Mouse (Mus musculus) intestine, embryonic 16.5 days (tissue): ENCODE data around the gene Cxcr2. TPM values are rescaled to one million over a fixed set of nuclear protein-coding genes. Genes with fewer than 3 reads are reported as not detected.

ENCODE experiments used
- ATAC-seq: fragments of 200-750 bp; cut with Nextera tagmentation; 2 replicates; pipeline ENCODE4 v1.8.0; 2017; ENCODE audit warnings: moderate TSS enrichment, moderate library complexity
- H3K27ac ChIP-seq: fragments of 300-500 bp; sonication (generic); 2 replicates; pipeline ENCODE4 v1.5.1; 2014; ENCODE audit warnings: mild to moderate bottlenecking, low read length
- H3K27me3 ChIP-seq: fragments of 300-500 bp; sonication (generic); replicated peaks from 2 replicates; pipeline ENCODE4 v1.6.1; 2014; ENCODE audit warnings: low read length, control low read depth, mixed read lengths; ENCODE audit not compliant: control insufficient read depth, insufficient read depth
- H3K36me3 ChIP-seq: fragments of 300-500 bp; sonication (generic); 2 replicates; pipeline ENCODE4 v1.6.1; 2014; ENCODE audit warnings: low read length, control low read depth; ENCODE audit not compliant: control insufficient read depth, insufficient read depth
- H3K4me1 ChIP-seq: fragments of 300-500 bp; sonication (generic); 2 replicates; pipeline ENCODE4 v1.6.1; 2014; ENCODE audit warnings: low read length, control low read depth, mixed read lengths; ENCODE audit not compliant: control insufficient read depth, insufficient read depth
- H3K4me2 ChIP-seq: fragments of 300-500 bp; sonication (generic); 2 replicates; pipeline ENCODE4 v1.6.1; 2014; ENCODE audit warnings: low read depth, low read length, control low read depth
- H3K4me3 ChIP-seq: fragments of 300-500 bp; sonication (generic); 2 replicates; pipeline ENCODE4 v1.5.1; 2014; ENCODE audit warnings: mild to moderate bottlenecking, low read length
- H3K9ac ChIP-seq: fragments of 300-500 bp; sonication (generic); 2 replicates; pipeline ENCODE4 v1.6.1; 2014; ENCODE audit warnings: low read depth, low read length
- H3K9me3 ChIP-seq: fragments of 300-500 bp; sonication (generic); 2 replicates; pipeline ENCODE4 v1.6.1; 2016; ENCODE audit warnings: low read length, control low read depth; ENCODE audit not compliant: control insufficient read depth
- WGBS: fragments of 180-500 bp; shearing (Covaris S2); extraction: QIAGEN DNeasy Blood & Tissue Kit; methylation state at CpG from one replicate; pipeline ENCODE4 v1.1.7; 2014; 5-methylcytosine and 5-hydroxymethylcytosine counted together
- polyA plus RNA-seq: library from polyadenylated mRNA; unstranded; fragments of >200 nt; fragmentation: Nextera tagmentation; extraction: Ambion mirVana; gene quantifications from 2 replicates; pipeline ENCODE4 v1.2.1, GENCODE M21; 2015

Gene Cxcr2
- polyA plus RNA-seq, 1 experiment from 2014 or later: 0.22 TPM

GRCm38 (mm10) chr1:74119115-74119514 lies 34.7 kb upstream of the Cxcr2 start:
- no peak for ATAC-seq
- 0 out of 2 replicates have a peak, but pooled peaks cover 2% of the 10 kb centered on the region for H3K4me1 ChIP-seq
- no peaks in the 10 kb centered on the region for H3K36me3 ChIP-seq
- 93% methylated on average over 1 of the region's 1 CpGs for WGBS
- no peak overlapping the region for H3K4me3 ChIP-seq
- no peak overlapping the region for H3K4me2 ChIP-seq
- no peaks in the 10 kb centered on the region for H3K9me3 ChIP-seq
- H3K27ac ChIP-seq: no peak overlapping the region
- no peaks in the 10 kb centered on the region for H3K27me3 ChIP-seq
- no peak overlapping the region for H3K9ac ChIP-seq

GRCm38 (mm10) chr1:74121138-74121537 lies 32.7 kb upstream of the Cxcr2 start:
- H3K4me1 ChIP-seq: peaks cover 5% of the 10 kb centered on the region; the same call in 1 of the 2 replicates
- H3K4me3 ChIP-seq: no peak overlapping the region
- WGBS: 79% methylated on average over 7 of the region's 7 CpGs
- H3K27ac ChIP-seq: no peak overlapping the region
- no peaks in the 10 kb centered on the region for H3K27me3 ChIP-seq
- H3K9ac ChIP-seq: no peak overlapping the region
- H3K9me3 ChIP-seq: no peaks in the 10 kb centered on the region
- H3K4me2 ChIP-seq: no peak overlapping the region
- ATAC-seq: no peak
- H3K36me3 ChIP-seq: no peaks in the 10 kb centered on the region

- Histone ChIP-seq H3K36me3 (no peaks in the 10 kb centered on the region), H3K4me2 (no peak overlapping the region), H3K4me1 (peaks cover 5% of the 10 kb centered on the region; the same call in 1 of the 2 replicates), H3K9me3 (no peaks in the 10 kb centered on the region), H3K27ac (no peak overlapping the region), H3K4me3 (no peak overlapping the region), H3K9ac (no peak overlapping the region), H3K27me3 (no peaks in the 10 kb centered on the region)
- no peak for ATAC-seq
- 41% methylated on average over 9 of the region's 9 CpGs for WGBS
Observed at GRCm38 (mm10) chr1:74121821-74122576, 31.8 kb upstream of the Cxcr2 start.

GRCm38 (mm10) chr1:74123215-74123614 lies 30.6 kb upstream of the Cxcr2 start:
- Histone ChIP-seq H3K4me2 (no peak overlapping the region), H3K27me3 (no peaks in the 10 kb centered on the region), H3K4me3 (no peak overlapping the region), H3K9ac (no peak overlapping the region), H3K4me1 (peaks cover 5% of the 10 kb centered on the region; the same call in 1 of the 2 replicates), H3K27ac (no peak overlapping the region), H3K36me3 (no peaks in the 10 kb centered on the region), H3K9me3 (no peaks in the 10 kb centered on the region)
- ATAC-seq: no peak
- WGBS: 70% methylated on average over 8 of the region's 8 CpGs

GRCm38 (mm10) chr1:74124021-74124981 lies 29.5 kb upstream of the Cxcr2 start, which contains the start of gene Tns1:
Gene Tns1 (minus strand): TSS chr1:74124449.
- H3K4me2 ChIP-seq: peak within 1 kb of the TSS; percentile 99
- H3K4me1 ChIP-seq: peaks cover 5% of the 10 kb centered on the region; the same call in 1 of the 2 replicates
- peak; percentile 78 for ATAC-seq
- H3K27ac ChIP-seq: no peak within 1 kb of the TSS
- WGBS: 1% methylated on average over 82 of the region's 84 CpGs
- H3K4me3 ChIP-seq: peak within 1 kb of the TSS; percentile 61
- H3K36me3 ChIP-seq: no peaks in the 10 kb centered on the region
- no peaks in the 10 kb centered on the region for H3K27me3 ChIP-seq
- H3K9ac ChIP-seq: peak within 1 kb of the TSS; percentile 67
- no peaks in the 10 kb centered on the region for H3K9me3 ChIP-seq

GRCm38 (mm10) chr1:74124991-74125552 lies 28.7 kb upstream of the Cxcr2 start, which contains the start of gene Rufy4:
Gene Rufy4 (plus strand): TSS chr1:74125541.
- Histone ChIP-seq H3K4me3 (peak within 1 kb of the TSS; percentile 61), H3K4me2 (peak within 1 kb of the TSS; percentile 99), H3K4me1 (peaks cover 5% of the 10 kb centered on the region; the same call in 1 of the 2 replicates), H3K9ac (peak within 1 kb of the TSS; percentile 67), H3K27ac (no peak within 1 kb of the TSS), H3K36me3 (no peaks in the 10 kb centered on the region), H3K9me3 (no peaks in the 10 kb centered on the region), H3K27me3 (no peaks in the 10 kb centered on the region)
- under 1% methylated on average over 12 of the region's 12 CpGs for WGBS
- ATAC-seq: peak; percentile 53

- no peak for ATAC-seq
Observed at GRCm38 (mm10) chr1:74130883-74131659, 22.7 kb upstream of the Cxcr2 start.

GRCm38 (mm10) chr1:74132011-74132410 lies 21.8 kb upstream of the Cxcr2 start:
- ATAC-seq: no peak
- no peaks in the 10 kb centered on the region for H3K36me3 ChIP-seq
- H3K4me2 ChIP-seq: no peak overlapping the region
- no peaks in the 10 kb centered on the region for H3K4me1 ChIP-seq
- H3K4me3 ChIP-seq: no peak overlapping the region
- H3K27ac ChIP-seq: no peak overlapping the region
- 70% methylated on average over 3 of the region's 3 CpGs for WGBS
- no peaks in the 10 kb centered on the region for H3K9me3 ChIP-seq
- H3K9ac ChIP-seq: no peak overlapping the region
- H3K27me3 ChIP-seq: no peaks in the 10 kb centered on the region

More at GRCm38 (mm10) chr1:74130883-74131659, 22.7 kb upstream of the Cxcr2 start:
- no peak overlapping the region for H3K27ac ChIP-seq
- 91% methylated on average over 8 of the region's 8 CpGs for WGBS
- no peaks in the 10 kb centered on the region for H3K27me3 ChIP-seq
- no peaks in the 10 kb centered on the region for H3K4me1 ChIP-seq
- no peaks in the 10 kb centered on the region for H3K9me3 ChIP-seq
- no peak overlapping the region for H3K4me3 ChIP-seq
- H3K9ac ChIP-seq: no peak overlapping the region
- H3K36me3 ChIP-seq: no peaks in the 10 kb centered on the region
- no peak overlapping the region for H3K4me2 ChIP-seq
